Mouse (Mus musculus): ENCODE results near the gene Cer1.

DNA sequence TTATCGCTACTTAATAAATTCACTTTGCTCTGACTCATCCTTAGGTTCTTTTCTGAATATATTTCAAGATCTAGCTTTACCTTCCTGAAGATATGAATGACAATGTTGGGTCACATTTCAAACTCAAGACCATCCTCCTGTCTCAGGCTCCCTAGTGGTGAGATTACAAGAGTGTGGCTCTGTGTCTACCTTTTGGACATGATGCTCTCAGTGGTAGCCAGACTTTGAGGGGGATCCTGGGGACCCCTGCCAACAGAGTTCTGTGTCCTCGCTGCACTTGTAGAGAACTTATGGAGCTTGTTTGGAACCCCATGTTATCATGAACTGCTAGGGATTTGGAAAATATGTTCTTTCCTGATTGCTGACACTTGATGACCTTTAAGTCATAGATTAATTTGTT is 23.5 kb downstream of the Cer1 start:
- no peak for TF ChIP-seq CTCF (IDR thresholded peaks at IDR 0.05; ENCODE audit: low read depth, low read length)
- no peak for TF ChIP-seq POLR2A (IDR thresholded peaks at IDR 0.05; ENCODE audit: borderline replicate concordance, low read depth, low read length)

Measured in bone marrow macrophage, adult 2 months (primary cell).